Mouse (Mus musculus) brain, adult 2 months (tissue): ENCODE data around the gene Cdc42se1.
A peak's percentile ranks its signal among the peaks of the same experiment; 100 is the strongest.

ENCODE experiments used
- DNase-seq: peaks from one replicate; pipeline ENCODE4 v3.0.0; 2011; ENCODE audit warnings: low read depth, low spot score

Cdc42se1 gene

DNA sequence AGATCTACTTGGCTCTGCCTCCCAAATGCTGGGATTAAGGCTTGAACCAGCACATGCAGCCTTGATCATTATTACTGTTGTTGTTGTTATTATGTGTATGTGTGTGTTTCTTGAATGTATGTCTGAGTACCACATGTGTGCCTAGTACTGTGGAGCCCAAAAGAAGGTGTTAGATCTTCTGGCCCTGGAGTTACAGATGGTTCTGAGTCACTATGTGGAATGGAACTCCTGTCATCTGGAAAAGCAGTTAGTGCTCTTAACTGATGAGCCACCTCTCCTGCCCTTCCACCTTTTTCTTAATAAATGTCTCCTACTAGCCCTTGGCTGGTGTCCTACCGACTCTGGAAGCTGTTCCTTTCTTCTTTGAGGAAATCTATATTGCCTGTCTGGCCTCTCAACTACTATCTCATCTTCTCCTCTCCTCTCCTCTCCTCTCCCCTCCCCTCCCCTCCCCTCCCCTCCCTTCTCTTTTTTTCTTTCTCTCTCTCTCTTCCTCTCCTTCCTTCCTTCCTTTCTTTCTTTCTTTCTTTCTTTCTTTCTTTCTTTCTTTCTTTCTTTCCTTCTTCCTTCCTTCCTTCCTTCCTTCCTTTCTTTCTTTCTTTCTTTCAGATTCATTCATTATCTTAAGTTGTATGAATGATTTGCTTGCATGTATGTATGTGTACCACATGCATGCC lies 19.3 kb downstream of the Cdc42se1 start:
- DNase-seq: no peak

DNA sequence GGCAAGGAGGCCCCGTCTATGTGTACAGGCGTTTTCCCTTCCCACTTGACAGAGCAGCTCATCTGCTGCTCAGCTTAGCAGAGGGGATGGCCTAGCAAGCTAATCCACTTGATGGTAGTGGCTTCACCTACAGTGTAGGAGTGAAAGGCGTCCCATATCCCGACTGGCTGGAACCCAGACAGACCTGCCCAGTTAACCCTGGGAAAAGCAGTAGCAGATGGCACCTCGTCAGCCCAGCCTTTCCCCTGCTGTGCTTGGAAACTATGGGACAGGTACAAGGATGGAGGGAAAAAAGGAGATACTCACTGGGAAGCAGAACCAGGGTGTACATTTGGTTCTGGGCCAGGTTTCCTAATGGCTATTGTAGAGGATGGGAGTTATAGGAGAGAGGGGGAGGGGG lies 21.8 kb downstream of the Cdc42se1 start:
- peak; percentile 91 for DNase-seq

DNA sequence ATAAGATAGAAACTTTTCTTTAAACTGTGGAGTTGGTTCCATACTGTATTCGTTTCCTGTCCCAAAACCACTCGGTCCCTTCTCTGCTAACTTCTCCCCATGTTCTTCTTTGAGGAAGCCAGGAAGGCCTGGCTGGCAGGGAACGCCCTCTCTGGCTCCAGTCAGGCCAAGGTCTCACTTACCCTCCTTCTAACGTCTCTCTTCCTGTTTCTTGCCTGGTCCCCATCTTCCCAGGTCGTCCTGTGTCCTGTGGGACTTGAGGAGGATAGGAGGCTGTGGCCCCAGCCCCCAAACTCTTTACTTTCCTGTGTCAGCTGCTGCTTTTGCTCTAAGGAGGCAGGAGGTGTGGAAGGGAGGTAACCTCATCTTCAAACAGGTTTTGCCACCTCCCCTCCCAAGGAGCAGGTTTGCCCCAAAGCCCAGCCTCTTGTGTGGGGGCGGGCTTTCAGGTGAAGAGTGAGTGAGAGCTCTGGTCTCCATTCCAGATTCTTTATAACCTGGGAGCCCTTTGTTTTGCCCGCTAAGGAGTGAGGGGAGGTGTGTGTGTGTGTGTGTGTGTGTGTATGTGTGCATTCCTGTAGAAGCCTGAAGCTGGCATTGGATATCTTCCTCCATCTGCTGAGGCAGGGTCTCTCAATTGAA lies 22.4 kb downstream of the Cdc42se1 start, which contains the start of gene Bnipl:
TSS of gene Bnipl (minus strand) at position 411 of the 642 bp plus-strand sequence.
- no peak for DNase-seq

DNA sequence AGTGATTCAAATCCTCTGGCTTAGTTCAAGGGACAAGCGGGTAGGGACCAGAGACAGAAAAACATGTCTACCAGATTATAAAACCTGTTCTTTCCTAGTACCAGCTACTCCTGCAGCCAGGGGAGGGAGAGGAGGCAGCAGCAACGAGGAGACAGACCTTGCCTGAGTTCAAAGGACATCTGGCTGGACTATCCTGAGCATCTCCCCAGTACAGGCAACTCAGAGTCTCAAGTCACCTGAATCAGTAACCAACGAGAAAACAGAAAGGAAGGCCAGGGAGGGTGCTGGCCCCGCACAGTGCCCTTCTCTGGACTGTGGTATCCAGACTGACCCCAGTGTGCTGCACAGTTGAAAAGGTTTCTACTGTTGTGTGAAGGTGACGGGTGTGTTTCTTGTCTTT lies 28.4 kb downstream of the Cdc42se1 start:
- no peak for DNase-seq

DNA sequence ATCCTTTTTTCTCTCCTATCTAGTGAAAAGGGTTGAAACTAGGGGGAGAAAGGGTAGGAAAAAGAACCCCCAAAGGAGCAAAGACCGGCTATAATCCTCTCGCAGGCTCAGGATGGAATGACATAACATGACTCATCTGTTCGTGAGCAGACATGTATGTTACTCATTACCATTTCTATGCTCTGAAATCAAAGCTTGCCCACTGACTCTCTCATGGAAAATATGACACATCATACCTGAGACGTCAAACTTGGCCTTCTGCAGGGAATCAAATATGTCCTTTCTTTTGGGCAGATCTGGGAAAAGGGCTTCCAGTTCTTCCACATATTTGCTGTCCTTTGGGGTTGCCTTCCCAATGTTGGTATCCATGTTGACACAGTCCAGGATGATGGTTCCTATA lies 33.4 kb downstream of the Cdc42se1 start:
- DNase-seq: no peak

DNA sequence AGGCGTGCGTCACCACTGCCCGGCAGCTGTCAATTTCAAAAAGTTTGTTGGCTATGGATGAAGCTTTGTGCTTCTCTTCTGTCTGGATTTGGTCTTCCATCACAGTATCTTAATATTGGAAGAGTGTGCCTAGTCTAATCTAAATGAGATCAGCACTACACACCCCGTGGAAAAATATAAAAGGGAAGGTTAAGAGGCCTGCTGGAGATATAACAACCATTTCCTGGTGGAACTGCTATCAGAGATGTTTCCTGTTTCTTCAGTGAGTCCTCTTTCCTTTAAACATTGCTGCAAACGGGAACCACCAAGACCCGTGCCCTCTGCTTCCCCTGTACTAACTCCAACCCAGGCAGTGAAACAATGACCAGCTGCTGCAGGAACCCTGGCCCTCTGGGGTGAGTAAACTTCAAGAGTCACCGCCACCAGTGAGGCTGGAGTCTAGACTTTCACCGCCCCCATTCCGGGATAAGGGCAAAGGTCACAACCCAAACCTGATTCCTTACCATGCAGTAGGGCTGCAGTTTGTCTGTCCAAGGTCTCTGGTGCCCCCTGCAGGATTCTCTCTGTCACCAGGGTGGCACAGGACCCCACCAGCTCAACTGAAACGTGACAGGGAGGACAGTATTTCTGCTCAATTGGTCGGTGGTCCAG lies 34.7 kb downstream of the Cdc42se1 start:
- DNase-seq: peak; percentile 64

DNA sequence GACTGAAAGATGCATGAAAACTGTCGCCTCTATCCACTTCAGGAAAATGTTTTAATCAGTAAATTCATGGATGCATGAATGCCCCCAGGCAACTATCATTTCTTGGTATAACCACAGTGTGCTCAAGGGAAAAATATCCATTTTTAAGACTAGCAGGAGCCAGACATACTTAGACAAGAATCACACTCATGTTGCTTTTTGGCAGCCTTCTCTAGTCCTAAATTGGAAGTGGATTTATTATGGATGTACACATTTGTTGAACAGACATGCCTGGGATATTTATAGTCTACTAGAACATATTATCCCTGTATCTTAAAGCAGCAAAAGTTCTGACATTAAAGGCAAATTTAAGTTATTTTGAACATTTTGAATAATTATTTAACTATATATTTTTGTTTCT lies 36.2 kb downstream of the Cdc42se1 start:
- DNase-seq: peak; percentile 69

DNA sequence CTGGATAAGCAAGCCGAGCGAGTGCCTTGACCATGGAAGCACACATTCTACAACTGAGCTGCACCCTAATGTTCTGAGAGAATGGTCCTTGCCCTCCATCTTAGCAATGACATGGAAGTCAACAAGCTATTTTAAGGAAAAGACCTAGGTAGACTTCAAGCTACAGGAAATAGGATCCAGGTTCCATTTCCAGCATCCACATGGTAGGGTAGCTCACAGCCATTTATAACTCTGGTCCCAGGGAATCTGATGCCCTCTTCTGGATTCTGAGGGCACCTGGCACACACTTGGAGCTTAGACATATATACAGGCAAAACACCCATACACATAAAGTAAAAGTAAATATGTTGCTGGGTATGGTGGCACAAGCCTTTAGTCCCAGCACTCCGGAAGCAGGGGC lies 37.5 kb downstream of the Cdc42se1 start:
- DNase-seq: no peak

DNA sequence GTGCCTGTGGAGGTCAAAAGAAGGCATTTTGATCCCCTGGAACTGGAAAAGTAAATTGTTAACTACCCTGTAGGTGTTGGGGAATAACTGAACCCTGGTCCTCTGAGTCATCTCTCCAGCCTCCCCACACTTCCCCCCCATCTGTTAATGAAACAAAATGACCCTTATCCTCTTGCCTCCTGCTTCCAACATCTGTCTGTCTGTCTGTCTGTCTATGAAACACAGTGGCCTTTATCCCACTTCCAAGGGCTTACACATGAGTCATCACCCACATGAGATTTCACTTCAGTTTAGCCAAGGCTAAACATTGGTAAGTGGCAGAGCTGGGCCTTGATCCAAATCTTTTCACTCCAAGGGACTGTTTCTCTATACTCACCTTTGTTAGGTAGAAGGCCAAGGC lies 39.3 kb downstream of the Cdc42se1 start:
- DNase-seq: no peak

DNA sequence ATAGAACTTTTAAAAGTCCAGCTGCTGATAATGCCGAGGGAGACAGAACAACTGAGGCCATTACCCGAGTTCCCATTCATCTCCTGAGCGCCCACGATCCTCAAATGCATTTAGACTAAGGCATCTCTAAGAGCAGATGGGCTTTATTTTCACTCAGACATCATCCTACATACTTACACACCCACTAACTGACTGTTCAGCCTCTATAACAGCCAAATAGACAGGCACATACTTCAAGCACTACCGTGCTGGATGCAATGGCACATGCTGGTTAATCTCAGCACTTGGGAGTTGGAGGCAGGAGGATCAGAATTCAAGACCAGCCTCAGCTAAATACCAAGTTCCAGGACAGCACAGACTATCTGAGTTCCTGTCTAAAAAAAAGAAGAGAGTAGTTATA lies 41.3 kb downstream of the Cdc42se1 start:
- peak; percentile 81 for DNase-seq

DNA sequence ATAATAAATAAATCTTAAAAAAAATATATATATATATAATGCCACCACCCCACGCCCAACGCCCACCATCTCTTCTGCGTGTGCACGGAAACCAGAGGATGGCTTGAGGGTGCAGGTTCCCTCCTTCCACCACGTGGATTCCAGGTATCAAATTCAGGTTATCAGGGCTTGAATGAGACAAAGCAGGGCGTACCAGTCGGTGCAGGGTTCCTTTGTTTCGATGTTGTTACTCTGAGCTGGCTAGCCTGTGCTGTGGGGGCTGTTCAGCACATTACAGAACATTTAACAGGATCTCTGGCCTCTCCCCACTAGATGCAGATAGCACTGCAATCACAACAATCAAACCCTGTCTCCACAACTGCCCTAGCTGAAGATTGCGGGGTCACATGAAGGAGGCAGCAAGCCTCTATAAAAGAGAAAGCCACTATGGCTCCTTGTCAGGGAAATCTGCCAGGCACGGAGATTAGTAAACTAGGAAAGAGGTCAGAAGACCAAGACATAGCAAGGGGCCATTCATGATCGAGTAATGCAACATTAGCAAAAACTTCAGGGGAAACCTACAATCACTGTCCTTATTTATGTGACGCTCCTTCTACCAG lies 42.3 kb downstream of the Cdc42se1 start:
- peak; percentile 24 for DNase-seq

DNA sequence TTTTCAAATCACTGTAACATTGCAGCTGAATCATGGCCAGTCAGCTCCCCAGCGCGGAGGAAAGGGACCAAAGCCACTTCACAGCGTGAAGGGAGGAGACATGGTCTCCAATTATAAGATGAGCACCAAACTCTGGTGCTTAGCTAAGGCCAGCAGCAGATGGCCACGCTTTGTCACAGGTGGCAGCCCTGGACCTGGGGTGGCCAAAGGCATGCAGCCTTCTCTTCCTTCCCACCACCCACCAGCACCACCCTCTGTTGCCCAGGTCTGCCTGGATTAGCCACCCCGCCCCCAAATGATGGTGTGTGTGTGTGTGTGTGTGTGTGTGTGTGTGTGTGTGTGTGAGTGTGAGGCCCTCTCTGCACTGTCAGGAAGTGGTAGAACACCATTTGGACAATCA lies 44.9 kb downstream of the Cdc42se1 start:
- DNase-seq: peak; percentile 98

DNA sequence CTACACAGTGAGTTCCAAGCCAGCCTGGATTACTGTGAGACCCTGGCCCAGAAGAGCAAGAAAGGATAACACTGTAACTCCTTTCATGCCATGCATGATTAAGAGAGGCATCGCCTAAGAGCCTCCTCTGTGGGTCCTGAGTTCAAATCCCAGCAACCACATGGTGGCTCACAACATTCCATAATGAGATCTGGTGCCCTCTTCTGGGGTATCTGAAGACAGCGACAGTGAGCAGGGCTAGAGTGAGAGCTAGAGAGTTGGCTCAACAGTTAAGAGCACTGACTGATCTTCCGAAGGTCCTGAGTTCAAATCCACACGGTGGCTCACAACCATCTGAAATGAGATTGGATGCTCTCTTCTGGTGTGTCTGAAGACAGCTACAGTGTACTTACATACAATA lies 45.9 kb downstream of the Cdc42se1 start:
- no peak for DNase-seq

DNA sequence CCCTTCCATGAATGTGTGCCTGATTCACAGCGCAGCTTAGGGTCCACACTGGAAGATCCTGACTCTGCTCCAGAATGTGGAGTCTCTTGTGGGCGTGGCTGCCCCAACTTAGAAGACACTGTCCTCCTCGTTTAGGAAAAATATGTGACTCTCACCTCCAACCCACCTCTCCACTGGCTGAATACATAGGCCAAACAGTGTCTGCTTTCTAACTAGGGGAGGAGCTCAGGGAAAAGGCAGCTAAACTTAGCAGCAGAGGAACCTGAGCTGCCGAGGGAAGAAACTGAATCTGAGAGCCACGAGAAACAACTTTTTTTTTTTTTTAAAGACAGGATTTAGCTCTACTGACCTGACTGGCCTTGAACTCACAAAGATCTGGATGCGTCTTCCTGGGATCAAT lies 46.6 kb downstream of the Cdc42se1 start:
- no peak for DNase-seq

DNA sequence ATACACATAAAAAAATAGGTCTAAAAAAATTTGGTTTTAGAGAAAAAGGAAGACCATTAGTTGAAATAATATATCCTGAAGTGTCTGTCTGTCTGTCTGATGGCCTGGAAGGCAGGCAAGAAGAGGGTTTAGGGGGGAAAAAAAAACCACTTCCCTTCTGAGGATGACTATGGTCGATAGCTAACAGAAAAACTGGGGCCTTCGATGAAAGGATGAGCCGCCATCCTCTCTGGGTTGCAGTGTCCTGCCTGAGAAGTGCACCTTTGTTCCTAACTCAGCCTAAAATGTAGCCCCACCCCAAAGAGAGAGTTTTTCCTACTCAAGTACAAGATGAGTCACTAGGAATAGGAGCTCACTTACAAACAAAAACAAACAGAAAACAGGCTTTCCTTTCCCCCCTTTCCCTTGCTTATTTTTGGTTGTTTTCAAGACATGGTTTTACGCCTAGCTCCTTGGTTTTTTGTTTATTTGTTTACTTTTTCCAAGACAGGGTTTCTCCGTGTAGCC lies 47.9 kb downstream of the Cdc42se1 start:
- no peak for DNase-seq

DNA sequence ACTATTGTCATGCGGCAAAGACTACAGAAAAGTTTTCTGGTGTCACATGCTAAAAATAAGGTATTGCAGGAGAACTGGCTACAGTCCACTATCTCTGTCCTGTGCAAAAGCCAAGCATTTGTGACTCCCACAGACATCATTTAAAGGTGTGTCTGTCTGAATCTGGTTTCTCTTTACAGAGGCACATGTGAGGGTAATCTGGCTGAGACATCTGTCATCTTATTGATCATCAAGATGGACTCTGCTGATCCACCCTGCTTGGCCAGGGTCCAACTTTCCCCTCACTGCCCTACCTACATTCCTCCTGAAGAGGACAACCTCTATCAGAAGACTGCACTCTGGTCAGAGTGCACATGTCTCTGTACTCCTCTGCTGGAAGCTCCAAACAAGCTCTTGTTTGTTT lies 48.6 kb downstream of the Cdc42se1 start:
- no peak for DNase-seq

DNA sequence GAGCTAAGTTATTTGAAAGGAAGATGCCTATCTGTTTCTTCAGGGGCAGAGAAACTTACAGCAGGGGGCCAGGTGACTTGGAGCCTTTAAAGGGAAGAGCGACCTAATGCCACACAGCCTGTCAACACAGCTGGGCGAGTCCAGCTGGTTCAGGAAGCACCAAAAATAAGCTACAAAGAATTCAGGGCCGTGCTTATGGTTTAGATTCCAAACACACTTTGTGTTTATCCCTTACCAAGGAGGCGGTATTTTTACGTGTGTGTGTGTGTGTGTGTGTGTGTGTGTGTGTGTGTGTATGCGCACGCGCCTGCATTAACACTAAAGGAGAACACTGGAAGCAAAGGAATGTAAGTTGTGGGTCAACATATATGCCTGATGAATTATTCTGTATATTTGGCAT lies 52.2 kb downstream of the Cdc42se1 start:
- peak; percentile 56 for DNase-seq

DNA sequence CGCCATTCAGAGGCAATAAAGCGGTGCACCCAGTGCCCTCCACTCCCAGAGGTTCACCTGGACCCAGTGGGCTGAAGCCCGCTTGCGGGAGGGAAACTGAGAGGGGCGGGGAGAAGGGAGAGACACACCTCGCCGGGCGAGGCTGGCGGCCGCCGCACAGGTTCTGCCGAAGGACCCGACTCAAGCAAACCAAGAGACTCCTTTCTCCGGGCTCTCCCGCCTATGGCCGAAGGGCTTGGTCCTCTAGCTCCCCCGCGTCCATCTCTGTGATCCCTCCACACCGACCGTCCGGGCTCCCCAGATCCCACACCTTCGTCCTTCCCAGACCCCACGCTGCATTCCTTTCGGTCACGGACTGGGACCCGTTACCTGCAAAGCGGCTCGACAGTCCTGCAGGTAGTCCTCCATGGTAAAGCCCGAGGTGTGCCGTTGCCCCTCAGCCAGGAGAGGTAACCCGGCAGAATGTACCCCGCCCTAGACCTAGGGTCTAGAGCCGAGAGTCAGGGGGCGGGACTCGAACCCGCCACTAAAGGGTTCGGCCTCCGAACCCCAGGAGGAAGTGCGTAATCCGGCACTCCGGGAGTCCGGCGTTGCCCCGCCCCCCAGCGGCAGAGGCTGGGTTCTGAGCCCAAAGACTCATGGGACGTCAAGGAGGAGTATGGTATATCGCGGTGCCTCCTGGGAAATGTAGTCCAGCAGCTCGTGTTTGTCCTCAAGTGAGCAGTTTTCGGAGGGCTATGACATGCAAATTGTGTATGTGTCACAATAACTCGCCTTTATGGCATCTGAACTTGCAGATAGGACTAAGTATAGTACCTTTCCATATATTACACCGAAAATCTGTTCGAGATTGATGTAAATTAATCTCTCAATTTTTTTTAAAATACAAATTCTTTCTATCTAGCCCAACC lies 52.9 kb downstream of the Cdc42se1 start, which contains the start of the genes Mindy1 and Prune1:
TSS of gene Mindy1 (plus strand) at position 130 of the 911 bp plus-strand sequence.
TSS of gene Prune1 (minus strand) at position 861 of the 911 bp plus-strand sequence.
- DNase-seq: peak; percentile 99

DNA sequence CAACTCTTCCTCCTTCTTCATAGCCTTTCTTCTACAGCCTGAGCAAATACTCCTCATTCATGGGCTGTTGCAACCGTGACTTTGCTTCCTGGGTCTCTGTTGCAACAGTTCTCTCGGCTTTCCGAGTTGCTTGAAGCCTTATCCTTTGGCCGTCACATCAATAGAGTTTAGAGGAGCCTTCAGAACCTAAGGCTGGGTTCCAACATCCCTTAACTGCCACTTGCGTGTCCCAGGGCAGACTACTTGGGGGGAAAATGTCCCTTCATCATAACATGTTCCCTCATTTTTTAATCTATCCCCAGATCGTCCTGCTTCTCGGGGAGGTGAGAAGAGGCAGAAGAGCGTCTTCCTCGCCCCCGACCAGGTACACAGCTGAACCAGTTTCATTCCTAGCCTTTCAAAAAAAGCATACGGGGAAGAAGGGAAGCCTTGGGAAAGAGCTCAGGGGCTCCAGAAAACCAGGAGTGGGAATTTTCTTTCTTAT lies 53.9 kb downstream of the Cdc42se1 start:
- peak; percentile 56 for DNase-seq

DNA sequence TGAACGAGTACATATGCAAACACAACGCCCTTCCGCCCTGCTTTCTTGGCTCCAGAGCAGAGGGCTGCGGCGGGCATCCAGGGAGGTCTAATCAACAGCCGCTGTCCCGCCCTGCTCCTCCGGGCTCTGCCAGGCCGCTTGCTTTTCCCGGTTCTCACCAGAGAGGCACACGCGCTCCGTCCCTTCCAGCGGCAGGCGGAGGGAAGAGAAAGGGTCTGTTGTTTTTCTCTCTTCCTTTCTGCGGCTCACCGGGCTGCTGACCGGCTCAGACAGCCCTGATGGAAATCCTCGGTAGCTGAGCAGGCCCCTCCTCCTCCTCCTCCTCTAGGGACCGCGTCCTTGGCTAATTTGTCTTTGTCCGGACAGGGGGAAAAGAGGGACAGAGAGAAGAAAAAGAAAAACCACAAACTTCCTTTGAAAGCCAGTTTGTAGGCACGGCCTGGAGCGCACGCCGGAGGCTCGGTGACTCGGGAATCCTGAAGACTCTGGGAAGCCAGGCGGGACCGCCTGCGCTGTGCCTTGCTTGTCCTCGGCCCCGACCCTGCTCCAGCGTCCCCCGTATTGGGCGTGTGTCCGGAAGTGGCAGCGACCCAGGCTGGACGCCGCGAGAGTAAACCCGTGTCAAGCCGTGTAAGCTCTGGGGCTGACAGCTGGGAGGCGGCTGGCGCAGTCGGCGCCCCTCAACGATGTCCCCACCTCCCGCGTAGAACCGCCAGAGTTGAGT lies 54.5 kb downstream of the Cdc42se1 start:
- DNase-seq: peak; percentile 93
